Mouse (Mus musculus): Measurements from ENCODE around the gene Ctnna3. TPM values are rescaled to one million over a fixed set of nuclear protein-coding genes. Genes with fewer than 3 reads are reported as not detected.
"Not testable (repeated sequence)": the region's sequence is repeated elsewhere in the genome, so short reads cannot be mapped to it uniquely, and the experiment has no call there.

Gene Ctnna3
- total RNA-seq, 2 experiments from 2014 or later: 52.9 to 58.5 TPM

- DNase-seq: no peak
- intact Hi-C loops (cut with DNase I): no loop called here
Measured at GRCm38 (mm10) chr10:64675796-64676195, 1245.9 kb downstream of the Ctnna3 start.

GRCm38 (mm10) chr10:64710017-64710416, 1280.1 kb downstream of the Ctnna3 start:
- DNase-seq: no peak
- intact Hi-C loops (cut with DNase I): no loop called here

DNA sequence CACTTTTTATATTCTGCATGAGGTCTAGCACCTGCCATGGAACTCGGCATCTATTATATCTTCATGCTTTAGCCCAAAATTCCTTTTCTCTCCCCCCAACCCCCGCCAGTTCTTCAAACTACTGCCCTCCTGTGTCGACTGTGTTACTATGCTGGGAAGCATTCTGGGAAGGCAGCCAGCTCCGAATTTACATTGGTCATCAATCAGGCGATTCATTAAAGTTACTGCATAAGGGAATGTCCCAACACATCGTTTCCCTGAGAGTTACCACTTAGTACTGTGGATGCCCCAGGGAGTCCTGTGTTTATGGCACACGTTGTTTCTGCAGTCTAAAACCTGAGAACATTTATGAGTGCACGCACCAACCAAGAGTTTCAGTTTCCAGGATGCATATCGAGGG, 1288.1 kb downstream of the Ctnna3 start:
- intact Hi-C loops (cut with DNase I): no loop called here
- DNase-seq: no peak

DNA sequence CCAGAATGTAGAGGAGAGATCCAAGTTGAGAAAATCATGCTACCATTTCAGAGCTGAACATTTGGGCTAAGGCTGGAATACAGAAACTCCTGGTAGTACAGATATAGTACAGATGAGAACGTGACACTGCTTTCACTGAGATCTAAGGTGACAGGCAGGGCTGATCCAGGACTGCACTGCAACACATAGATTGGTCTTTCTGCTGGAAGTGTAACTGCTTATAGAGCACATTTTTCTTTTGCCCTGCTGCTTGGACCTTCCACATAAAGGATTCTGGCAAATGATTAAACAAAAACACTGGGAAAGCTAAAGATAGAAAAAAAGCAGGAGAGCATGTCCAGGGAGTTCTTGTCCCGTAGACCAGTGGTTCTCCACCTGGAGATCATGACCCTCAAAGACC, 1305.8 kb downstream of the Ctnna3 start:
- no peak for DNase-seq
- intact Hi-C loops (cut with DNase I): no loop called here

DNA sequence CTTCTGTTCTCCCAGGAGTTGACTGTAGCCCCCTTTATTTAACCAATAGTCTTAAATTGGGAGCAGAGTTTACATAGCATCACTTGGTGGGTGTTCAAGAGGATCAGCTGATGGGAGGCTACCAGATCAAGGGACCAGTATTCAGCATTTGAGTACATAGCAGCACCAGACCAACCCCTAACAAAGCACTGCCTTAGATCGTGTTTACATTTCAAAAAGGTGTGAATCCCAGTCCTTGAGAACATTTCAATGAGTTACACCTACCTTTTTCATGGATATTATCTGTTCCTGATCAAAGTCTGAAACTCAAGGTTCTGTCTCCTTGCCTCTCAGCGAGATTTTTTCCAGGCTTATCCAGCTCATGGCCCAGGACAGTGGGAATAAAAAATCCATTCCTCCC, 1306.7 kb downstream of the Ctnna3 start:
- intact Hi-C loops (cut with DNase I): no loop called here
- DNase-seq: no peak

DNA sequence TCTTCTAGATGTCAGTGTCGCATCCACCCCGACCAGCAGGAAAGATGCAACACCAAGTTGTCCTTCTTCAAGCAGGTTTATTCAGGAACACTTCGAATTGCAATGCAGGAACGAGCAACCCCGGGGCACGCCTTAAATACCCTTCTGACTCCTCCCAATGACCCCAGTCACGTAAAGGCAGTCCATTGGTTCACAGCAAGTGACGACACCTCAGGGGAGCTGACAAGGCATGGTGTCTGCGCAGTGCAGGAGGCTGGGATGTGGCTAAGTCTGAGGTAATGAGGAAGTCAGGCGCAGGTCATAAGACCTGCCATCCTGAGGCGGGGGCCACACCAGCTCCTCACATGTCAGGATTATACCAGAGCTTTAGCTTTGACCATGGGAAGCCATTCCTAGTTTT, 1311.8 kb downstream of the Ctnna3 start:
- DNase-seq; intact Hi-C loops (cut with DNase I): not testable (repeated sequence)

DNA sequence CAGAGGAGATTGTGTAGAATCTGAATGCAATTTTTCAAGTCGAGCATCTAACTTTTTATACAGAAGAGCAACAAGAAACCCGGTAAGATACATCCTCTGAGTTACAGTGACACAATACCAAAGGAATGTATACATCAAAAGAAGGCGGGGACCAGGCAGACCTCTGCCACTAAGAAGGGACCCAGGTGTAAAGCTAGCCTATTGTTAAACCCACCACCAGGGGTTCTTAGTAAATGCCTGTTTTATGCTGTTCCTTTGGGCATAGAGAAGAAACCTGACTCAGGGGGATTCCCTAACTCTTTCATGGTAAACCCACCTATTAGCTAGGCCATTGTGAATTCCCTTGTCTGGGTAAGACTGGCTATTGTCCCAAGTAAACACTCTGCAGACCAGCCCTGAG, 1314.2 kb downstream of the Ctnna3 start:
- intact Hi-C loops (cut with DNase I); DNase-seq: not testable (repeated sequence)

DNA sequence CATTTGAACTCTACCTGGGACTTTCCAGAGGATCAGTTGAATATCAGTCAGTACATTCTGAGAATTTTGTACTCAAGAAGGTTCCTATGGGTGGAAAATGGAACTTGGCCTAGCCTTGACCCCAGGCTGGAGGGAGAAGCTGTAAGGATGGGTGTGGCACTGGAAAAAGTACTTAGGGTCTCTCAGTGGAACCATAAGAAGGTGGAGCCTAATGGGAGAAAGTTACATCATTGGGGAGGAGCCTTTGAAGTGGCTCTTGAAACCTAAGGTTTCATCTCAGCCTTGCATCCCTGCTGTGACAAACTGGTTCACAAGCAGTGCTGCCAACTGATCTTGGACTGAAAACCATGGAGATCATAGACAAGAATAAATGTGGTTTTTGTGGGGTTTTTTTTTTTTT, 1318.8 kb downstream of the Ctnna3 start:
- intact Hi-C loops (cut with DNase I): no loop called here
- DNase-seq: no peak

- intact Hi-C loops (cut with DNase I): loop anchor here (10.0 kb wide), 1 partner anchor 666 kb away; no protein-coding TSS in a partner anchor
- peak in 1 of 2 experiments; percentile 4 for DNase-seq
Measured at GRCm38 (mm10) chr10:64750791-64751190, 1320.9 kb downstream of the Ctnna3 start.

GRCm38 (mm10) chr10:64836315-64836714, 1406.4 kb downstream of the Ctnna3 start:
- intact Hi-C loops (cut with DNase I): no loop called here
- DNase-seq: no peak

DNA sequence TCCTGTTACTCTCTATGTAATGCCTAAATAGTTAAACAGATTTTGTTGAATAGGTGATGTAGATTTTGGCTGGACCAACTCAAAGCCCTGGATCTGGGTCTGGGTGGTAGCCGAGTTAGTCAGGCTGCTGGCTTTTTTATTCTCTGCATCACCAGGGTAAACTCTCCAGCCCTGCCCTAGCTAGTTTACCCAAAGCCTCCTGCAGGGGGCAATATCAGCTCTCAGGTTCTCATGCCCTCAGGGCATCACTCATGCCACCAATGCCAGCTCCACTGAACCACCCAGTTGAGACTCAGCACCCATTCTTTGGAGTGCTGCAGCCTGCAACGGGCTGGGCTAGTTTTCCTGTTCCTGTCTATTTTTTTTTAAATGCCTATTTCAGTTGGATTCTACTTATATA, 1431.5 kb downstream of the Ctnna3 start:
- intact Hi-C loops (cut with DNase I): no loop called here
- DNase-seq: no peak

DNA sequence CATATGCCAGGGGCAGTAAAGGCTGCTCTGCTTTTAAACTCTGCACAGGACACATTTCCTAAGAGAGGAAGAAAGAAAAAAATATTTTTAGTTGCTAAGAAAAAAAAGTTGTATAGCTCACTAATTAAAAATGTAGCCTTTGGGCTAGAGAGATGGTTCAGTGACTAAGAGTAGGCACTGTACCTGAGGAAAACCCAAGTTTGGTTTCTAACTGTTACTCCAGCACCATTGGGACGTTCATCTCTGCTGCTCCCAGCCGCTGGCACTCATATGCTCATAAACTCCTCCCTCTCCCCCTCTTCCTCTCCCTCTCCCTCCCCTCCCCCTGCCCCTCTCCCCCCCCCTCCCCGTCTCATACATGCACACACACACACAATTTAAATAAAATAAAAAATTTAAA, 1441.0 kb downstream of the Ctnna3 start:
- intact Hi-C loops (cut with DNase I): no loop called here
- DNase-seq: no peak

- no peak for DNase-seq
- intact Hi-C loops (cut with DNase I): no loop called here
Measured at GRCm38 (mm10) chr10:64876506-64876905, 1446.6 kb downstream of the Ctnna3 start.

- intact Hi-C loops (cut with DNase I): no loop called here
- no peak for DNase-seq
Measured at GRCm38 (mm10) chr10:64879860-64880259, 1450.0 kb downstream of the Ctnna3 start.

DNA sequence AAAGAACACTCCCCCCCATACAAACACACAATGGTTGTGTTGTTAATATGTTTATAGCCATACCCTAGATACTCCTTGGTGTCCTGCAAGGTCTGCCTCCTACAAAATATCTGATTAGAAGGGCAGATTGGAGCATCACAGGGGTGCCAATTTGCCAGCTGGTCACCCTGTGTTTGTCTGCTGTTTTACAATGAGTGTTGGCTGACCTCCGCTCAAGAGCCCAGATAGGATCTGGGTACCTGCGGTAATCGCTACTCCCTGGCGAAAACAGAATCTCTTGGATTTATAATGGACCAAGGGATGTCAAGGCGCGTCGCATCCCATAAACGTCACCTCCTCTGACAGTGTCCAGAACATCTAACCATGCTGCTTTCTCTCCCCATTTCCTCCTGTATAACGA, 1457.0 kb downstream of the Ctnna3 start:
- intact Hi-C loops (cut with DNase I): no loop called here
- DNase-seq: no peak

DNA sequence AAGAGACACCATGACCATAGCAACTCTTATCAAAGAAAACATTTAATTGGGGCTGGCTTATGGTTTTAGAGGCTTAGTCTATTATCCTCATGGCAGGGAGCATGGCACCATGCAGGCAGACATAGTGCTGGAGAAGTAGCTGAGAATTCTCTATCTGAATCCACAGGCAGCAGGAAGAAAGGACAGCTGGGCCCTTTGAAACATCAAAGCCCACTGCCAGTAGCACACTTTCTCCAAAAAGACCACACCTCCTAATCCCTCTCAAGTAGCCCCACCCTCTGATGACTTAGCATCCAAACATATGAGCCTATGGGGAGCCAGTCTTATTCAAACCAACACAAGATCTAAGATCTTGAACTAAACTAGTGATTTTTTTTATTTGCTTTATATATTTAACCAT, 1462.6 kb downstream of the Ctnna3 start:
- DNase-seq: no peak
- intact Hi-C loops (cut with DNase I): no loop called here

DNA sequence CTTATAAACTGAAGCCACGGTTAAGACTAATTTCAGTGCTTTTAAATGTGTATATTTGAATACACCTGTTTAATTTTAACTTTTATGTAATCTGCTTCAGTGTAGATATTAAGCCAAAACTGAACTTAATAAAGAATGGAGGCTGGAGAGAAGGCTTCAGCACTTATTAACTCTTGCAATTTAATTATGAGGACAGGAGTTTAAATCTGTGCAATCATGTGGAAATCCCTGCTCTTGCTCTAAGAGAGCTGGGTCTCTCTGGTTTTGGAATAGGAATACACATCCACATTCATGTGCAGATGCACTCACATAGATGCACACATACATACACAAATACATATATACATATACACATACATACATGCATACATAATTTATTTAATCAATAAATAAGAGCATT, 1468.8 kb downstream of the Ctnna3 start:
- intact Hi-C loops (cut with DNase I): no loop called here

DNA sequence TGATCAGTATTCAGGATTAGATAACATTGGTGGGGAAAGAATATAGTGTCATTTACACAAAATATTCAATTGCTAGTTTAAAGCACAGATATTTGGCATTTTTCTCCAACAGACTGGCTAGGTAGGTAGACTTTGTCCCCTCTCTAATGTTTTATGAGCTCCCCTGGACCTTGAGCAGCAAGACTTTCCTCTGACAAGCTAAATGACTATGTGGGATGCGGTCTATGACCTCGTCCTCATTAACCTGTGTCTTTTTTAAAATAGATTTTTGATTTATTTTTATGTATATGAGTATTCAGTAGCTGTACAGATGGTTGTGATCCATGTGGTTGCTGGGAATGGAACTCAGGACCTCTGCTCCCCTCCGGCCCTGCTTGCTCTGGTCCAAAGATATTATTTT, 1471.8 kb downstream of the Ctnna3 start:
- intact Hi-C loops (cut with DNase I): no loop called here

More for the DNA sequence above, 1468.8 kb downstream of the Ctnna3 start:
- no peak for DNase-seq

GRCm38 (mm10) chr10:64940975-64941374, 1511.1 kb downstream of the Ctnna3 start:
- intact Hi-C loops (cut with DNase I): no loop called here
- DNase-seq: no peak

More for the DNA sequence above, 1471.8 kb downstream of the Ctnna3 start:
- DNase-seq: no peak

GRCm38 (mm10) chr10:64958391-64958790, 1528.5 kb downstream of the Ctnna3 start:
- intact Hi-C loops (cut with DNase I): no loop called here

DNA sequence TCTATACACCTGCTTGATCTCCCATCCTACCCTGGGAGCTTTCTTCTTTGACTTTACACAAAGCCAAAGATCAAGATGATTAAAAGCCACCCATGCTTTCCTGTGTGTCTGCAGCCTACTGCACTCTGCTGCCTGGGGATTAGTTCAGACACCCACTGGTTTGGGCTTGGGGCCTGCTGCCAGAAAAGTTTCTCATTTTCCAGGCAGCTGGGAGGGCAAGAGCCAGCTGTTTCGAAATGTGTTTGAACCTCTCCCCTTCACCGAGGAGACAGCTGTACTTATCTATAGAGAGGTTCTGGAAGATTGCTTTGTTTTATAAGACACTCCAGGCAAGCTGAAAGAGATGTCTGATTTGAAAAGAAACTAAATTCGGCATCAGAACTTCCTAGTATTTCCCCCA, 1563.0 kb downstream of the Ctnna3 start:
- DNase-seq: no peak
- intact Hi-C loops (cut with DNase I): no loop called here

More at GRCm38 (mm10) chr10:64958391-64958790, 1528.5 kb downstream of the Ctnna3 start:
- no peak for DNase-seq

DNA sequence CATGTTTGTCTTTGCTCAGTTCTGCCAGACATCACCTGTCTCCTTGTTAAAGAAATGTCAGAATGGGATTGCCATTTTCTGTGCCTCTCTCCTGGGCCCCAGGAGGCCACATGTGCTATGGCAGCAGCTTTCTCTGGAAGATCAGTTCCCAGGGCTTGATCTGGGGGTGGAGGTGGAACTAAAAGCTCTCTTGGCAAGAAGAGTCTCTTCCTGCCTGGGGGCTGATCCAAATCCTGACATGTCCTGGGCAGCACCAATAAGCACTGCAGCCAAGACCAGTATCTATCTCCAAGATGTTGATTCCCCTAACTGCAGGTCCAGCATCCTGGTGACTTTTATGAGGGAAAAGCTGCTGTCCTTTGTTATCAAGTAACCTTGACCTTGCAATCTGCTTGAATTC, 1583.6 kb downstream of the Ctnna3 start:
- intact Hi-C loops (cut with DNase I): no loop called here
- no peak for DNase-seq

DNA sequence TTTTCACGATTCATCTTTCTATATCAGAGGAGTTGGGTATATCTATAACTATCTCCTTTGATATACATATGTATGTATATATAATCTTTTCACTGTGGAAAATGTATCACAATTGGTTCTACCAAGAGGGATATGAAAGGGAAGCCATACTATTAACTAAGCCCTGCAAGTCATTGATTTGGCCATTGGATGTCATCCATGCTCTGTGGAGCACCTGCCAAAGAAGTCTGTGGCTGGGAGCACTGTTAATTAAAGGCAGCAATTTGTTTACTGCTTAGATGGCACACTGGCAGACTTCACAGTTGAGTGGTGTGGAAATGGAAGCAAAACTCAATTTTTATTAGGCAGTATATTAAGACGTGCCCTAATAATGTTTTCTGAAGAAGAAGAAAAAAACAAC, 1592.8 kb downstream of the Ctnna3 start:
- DNase-seq: no peak
- intact Hi-C loops (cut with DNase I): no loop called here

Measured in heart, postnatal 36 days (tissue).